Mouse (Mus musculus): ENCODE data around the gene Cd200r4.

Cd200r4 gene

DNA sequence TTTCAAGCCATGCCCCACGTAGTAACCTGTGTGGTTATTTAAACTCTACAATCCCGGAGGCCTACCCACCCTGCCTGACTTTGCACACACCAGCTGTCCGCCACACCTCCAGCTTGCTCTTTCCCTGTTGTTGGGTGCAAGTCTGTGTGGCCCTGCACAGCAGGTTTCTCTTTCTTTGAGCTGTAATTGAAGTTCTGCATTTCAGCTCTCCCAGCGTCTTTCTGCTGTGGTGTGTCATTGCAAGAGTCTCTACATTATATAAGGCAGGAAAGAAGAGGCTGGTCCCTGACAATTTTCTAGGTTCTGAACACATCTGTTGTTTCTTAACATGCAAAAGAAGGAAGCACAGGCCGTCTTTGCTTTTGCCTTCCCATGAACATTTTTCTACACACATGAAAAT, 65.1 kb downstream of the Cd200r4 start:
- no peak for DNase-seq (ENCODE audit: low spot score)

- DNase-seq (ENCODE audit: low spot score): no peak
Measured at GRCm38 (mm10) chr16:44877595-44877994, 66.1 kb downstream of the Cd200r4 start.
